Mouse (Mus musculus): ENCODE measurements around the gene Tmem95.

DNA sequence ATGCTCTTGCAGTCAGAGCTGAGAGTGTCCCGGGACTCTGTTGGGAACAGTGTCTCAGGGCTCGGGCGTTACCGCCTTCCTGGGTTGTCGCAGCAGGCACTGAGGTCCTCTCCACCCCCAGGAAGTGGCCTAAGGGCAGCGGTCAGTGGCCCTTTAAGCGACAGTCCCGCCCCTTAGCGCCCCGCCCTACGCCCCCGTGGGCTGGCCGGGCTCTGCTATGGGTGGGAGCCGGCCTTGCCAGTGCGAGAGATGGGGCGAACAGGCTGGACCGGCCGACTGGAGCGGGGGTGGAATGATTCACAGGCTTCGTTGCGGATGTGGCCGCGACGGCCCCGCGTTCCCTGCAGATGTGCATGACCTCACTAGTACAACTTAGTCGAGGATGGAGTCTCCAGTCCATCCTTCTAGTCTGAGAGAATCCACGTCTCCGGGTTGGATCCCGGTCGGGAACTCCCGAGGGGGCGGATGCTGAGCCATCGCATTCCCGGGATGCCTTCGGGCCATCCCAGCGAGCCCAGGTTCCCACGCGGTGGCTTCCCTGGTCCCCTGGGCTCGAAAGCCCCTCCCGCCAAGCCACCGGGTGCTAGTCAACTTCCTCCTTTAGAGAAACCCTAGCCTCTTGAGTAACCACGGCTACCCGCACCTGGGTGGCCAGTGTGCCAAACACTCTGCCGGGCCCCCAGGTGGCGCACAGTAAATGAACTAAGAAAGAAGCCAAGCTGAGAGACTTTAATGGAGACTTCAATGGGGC, 3.2 kb upstream of the Tmem95 start, which contains the start of gene Kctd11:
- peak; percentile 16; the same call in 1 of the 2 replicates for TF ChIP-seq CTCF (IDR thresholded peaks at IDR 0.05; ENCODE audit: insufficient read depth, low read length)
- TF ChIP-seq POLR2A (IDR thresholded peaks at IDR 0.05; ENCODE audit: borderline replicate concordance, extremely low read depth, low read depth, low read length) = peak; percentile 94

Measured in lung, adult 2 months (tissue).